Mouse (Mus musculus): ENCODE results near the gene Atp6v1b1.
A peak's percentile ranks its signal among the peaks of the same experiment; 100 is the strongest.

The Atp6v1b1 gene

GRCm38 (mm10) chr6:83717026-83717425 is 25.8 kb upstream of the Atp6v1b1 start:
- DNase-seq = no peak

- DNase-seq = no peak
Observed at GRCm38 (mm10) chr6:83722526-83722925, 20.3 kb upstream of the Atp6v1b1 start.

GRCm38 (mm10) chr6:83727178-83727577 is 15.6 kb upstream of the Atp6v1b1 start:
- DNase-seq = no peak

- DNase-seq = peak; percentile 47
Observed at GRCm38 (mm10) chr6:83728488-83728887, 14.3 kb upstream of the Atp6v1b1 start.

- no peak for DNase-seq
Observed at GRCm38 (mm10) chr6:83729350-83729970, 13.3 kb upstream of the Atp6v1b1 start.

- peak; percentile 85 for DNase-seq
Observed at GRCm38 (mm10) chr6:83731128-83731527, 11.7 kb upstream of the Atp6v1b1 start.

GRCm38 (mm10) chr6:83737311-83737710 is 5.5 kb upstream of the Atp6v1b1 start:
- no peak for DNase-seq

GRCm38 (mm10) chr6:83738596-83738995 is 4.2 kb upstream of the Atp6v1b1 start:
- DNase-seq = peak; percentile 12

- DNase-seq = no peak
Observed at GRCm38 (mm10) chr6:83743212-83743611, 422 bp downstream of the Atp6v1b1 start.

GRCm38 (mm10) chr6:83744126-83744525 is 1.3 kb downstream of the Atp6v1b1 start:
- no peak for DNase-seq

- DNase-seq = peak; percentile 28
Observed at GRCm38 (mm10) chr6:83744557-83744956, 1.8 kb downstream of the Atp6v1b1 start.

GRCm38 (mm10) chr6:83745466-83745865 is 2.7 kb downstream of the Atp6v1b1 start:
- DNase-seq = no peak

GRCm38 (mm10) chr6:83749286-83749685 is 6.5 kb downstream of the Atp6v1b1 start:
- no peak for DNase-seq

- DNase-seq = peak; percentile 75
Observed at GRCm38 (mm10) chr6:83750171-83750684, 7.4 kb downstream of the Atp6v1b1 start.

GRCm38 (mm10) chr6:83756051-83756450 is 13.3 kb downstream of the Atp6v1b1 start:
- DNase-seq = no peak

- no peak for DNase-seq
Observed at GRCm38 (mm10) chr6:83762344-83762743, 19.6 kb downstream of the Atp6v1b1 start, which contains the start of gene Ankrd53. Gene Ankrd53, plus strand, starts transcription at chr6:83762644.

- peak; percentile 51 for DNase-seq
Observed at GRCm38 (mm10) chr6:83762880-83763431, 20.2 kb downstream of the Atp6v1b1 start.

- DNase-seq = no peak
Observed at GRCm38 (mm10) chr6:83766982-83767381, 24.2 kb downstream of the Atp6v1b1 start.

- no peak for DNase-seq
Observed at GRCm38 (mm10) chr6:83768485-83768884, 25.7 kb downstream of the Atp6v1b1 start.

- DNase-seq = peak; percentile 17
Observed at GRCm38 (mm10) chr6:83774126-83774525, 31.3 kb downstream of the Atp6v1b1 start.

- DNase-seq = no peak
Observed at GRCm38 (mm10) chr6:83774781-83775563, 32.2 kb downstream of the Atp6v1b1 start.

GRCm38 (mm10) chr6:83775638-83776293 is 33.0 kb downstream of the Atp6v1b1 start, which contains the start of gene Tex261:
Gene Tex261, minus strand, starts transcription at chr6:83775813.
- DNase-seq = peak; percentile 90

GRCm38 (mm10) chr6:83778306-83778705 is 35.5 kb downstream of the Atp6v1b1 start:
- no peak for DNase-seq

Measured in lung, postnatal 36 days (tissue).